ENCODE assay signal across 8 mouse cellular contexts in the genomic region with DNA sequence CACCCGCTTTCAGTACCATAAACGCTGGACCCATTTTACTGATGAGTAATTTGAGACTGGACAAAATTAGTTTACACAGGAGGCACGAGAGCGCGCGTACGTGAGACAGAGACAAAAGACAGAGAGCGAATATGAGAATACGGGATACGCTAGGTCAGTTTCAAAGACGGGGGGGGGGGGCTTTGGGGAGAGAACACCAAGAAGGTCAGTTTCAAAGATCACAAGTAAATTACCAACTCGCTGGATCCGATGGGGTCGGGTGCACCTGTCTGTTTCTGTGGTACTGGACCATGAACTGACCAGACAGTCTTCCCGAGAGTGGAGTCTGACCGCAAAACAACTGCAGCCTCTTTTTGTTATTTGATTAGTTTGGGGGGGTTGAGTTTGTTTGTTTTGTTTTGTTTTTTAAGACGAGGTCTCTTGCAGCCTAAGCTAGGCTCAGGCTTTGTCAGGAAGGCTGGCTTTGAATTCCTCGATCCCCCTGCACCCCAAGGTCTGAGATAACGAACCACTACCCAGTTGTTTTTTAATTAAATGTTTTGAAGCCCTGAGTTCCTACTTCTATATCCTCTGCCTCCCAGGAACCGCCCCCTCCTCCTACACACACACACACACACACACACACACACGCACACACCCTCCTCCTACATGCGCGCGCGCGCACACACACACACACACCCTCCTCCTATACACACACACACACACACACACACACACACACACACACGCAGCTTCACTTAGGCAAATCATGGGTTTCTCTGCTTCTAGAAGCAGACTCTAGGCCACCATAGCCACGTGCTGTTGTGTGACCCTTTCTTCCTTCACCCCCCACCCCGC. TPM values are rescaled to one million over a fixed set of nuclear protein-coding genes. Genes with fewer than 3 reads are reported as not detected.
DNase-seq lines count a peak whose midpoint lies in the region; ATAC-seq and TF ChIP-seq lines count a peak whose summit lies in the region.

No protein-coding gene starts in this region.

- intact Hi-C loops in heart, adult 2 months (cut with DNase I) = loop anchor here (1.0 to 5.0 kb wide), 4 partner anchors 59 to 141 kb away; a partner anchor contains a TSS

- peak overlapping the region; percentile 93 for H3K4me2 ChIP-seq in liver, embryonic 16.5 days (ENCODE audit: low read depth, low read length)

- H3K27ac ChIP-seq in heart, adult 2 months = peak overlapping the region; percentile 95
- H3K27ac ChIP-seq in liver, embryonic 16.5 days (ENCODE audit: low read length) = peak overlapping the region; percentile 82
- peak overlapping the region; percentile 85 for H3K27ac ChIP-seq in thymus, adult 2 months (ENCODE audit: control insufficient read depth, insufficient read depth, low read length)

- TF ChIP-seq EP300 in heart, adult 2 months (IDR thresholded peaks at IDR 0.05; ENCODE audit: insufficient read depth, low read depth, low read length) = peak; percentile 57; the same call in 1 of the 2 replicates

- H3K36me3 ChIP-seq in heart, adult 2 months (ENCODE audit: control insufficient read depth, insufficient read depth, low read length) = no peaks in the 10 kb centered on the region
- H3K36me3 ChIP-seq in liver, embryonic 16.5 days (ENCODE audit: control insufficient read depth, insufficient read depth) = no peaks in the 10 kb centered on the region
- no peaks in the 10 kb centered on the region for H3K36me3 ChIP-seq in thymus, adult 2 months (ENCODE audit: control insufficient read depth, insufficient read depth, low read length)

- H3K27me3 ChIP-seq in heart, adult 2 months (ENCODE audit: control insufficient read depth, insufficient read depth, low read length) = no peaks in the 10 kb centered on the region
- no peaks in the 10 kb centered on the region for H3K27me3 ChIP-seq in liver, embryonic 16.5 days (ENCODE audit: control insufficient read depth, insufficient read depth, low read depth, low read length)
- H3K27me3 ChIP-seq in thymus, adult 2 months (ENCODE audit: control insufficient read depth, insufficient read depth, low read length) = no peaks in the 10 kb centered on the region

- H3K4me1 ChIP-seq in heart, adult 2 months (ENCODE audit: control insufficient read depth, insufficient read depth, low read length) = peaks cover 13% of the 10 kb centered on the region
- H3K4me1 ChIP-seq in liver, embryonic 16.5 days (ENCODE audit: control insufficient read depth, low read depth, low read length) = peaks cover 41% of the 10 kb centered on the region
- H3K4me1 ChIP-seq in thymus, adult 2 months (replicated peaks; ENCODE audit: control insufficient read depth, insufficient read depth, low read length) = peaks cover 24% of the 10 kb centered on the region

- peak; percentile 41; the same call in 1 of the 2 replicates for TF ChIP-seq POLR2A in heart, adult 2 months (IDR thresholded peaks at IDR 0.05; ENCODE audit: insufficient read depth, low read depth, low read length)
- TF ChIP-seq POLR2A in thymus, adult 2 months (IDR thresholded peaks at IDR 0.05; ENCODE audit: control insufficient read depth, extremely low read depth, insufficient read depth, low read length, poor library complexity) = no peak

- WGBS in heart, adult 2 months = 4% methylated on average over 29 of the region's 29 CpGs
- whole genome bisulfite sequencing in liver, embryonic 16.5 days (ENCODE audit: insufficient replicate concordance) = under 1% methylated on average over 29 of the region's 29 CpGs
- under 1% methylated on average over 27 of the region's 29 CpGs for WGBS in thymus, adult 2 months

- H3K9me3 ChIP-seq in liver, embryonic 16.5 days (replicated peaks; ENCODE audit: control insufficient read depth, low read length) = no peaks in the 10 kb centered on the region

- no peak for TF ChIP-seq CTCF in heart, adult 2 months (IDR thresholded peaks at IDR 0.05)
- TF ChIP-seq CTCF in thymus, adult 2 months (IDR thresholded peaks at IDR 0.05; ENCODE audit: borderline replicate concordance, control insufficient read depth, extremely low read depth, insufficient read depth, low read length, poor library complexity) = no peak

- peak; percentile 46 for DNase-seq in urinary bladder, postnatal 25 days (ENCODE audit: low spot score)
- no peak for DNase-seq in urinary bladder, postnatal 10 days (ENCODE audit: low spot score)
- DNase-seq in cerebellum, postnatal 14 days = peak; percentile 66 to 76
- peak; percentile 73 to 74 for DNase-seq in heart, adult 2 months
- peak; percentile 51 for DNase-seq in kidney, adult 18-20 months
- peak; percentile 81 for DNase-seq in neural tube, embryonic 10.5 days (ENCODE audit: extremely low spot score, low spot score)
- peak; percentile 73 for DNase-seq in thymus, adult 2 months

- ATAC-seq in liver, embryonic 16.5 days (ENCODE audit: low read depth) = peak; percentile 54

- H3K4me3 ChIP-seq in heart, adult 2 months = peak overlapping the region; percentile 85
- peak overlapping the region; percentile 64 for H3K4me3 ChIP-seq in liver, embryonic 16.5 days (ENCODE audit: low read depth, low read length)
- peak overlapping the region; percentile 75 for H3K4me3 ChIP-seq in thymus, adult 2 months (ENCODE audit: control insufficient read depth, insufficient read depth, low read length)

- H3K79me2 ChIP-seq in heart, adult 2 months (replicated peaks; ENCODE audit: control insufficient read depth, insufficient read depth, low read length) = no peaks in the 10 kb centered on the region

- H3K9ac ChIP-seq in heart, adult 2 months (ENCODE audit: low read depth, low read length) = peak overlapping the region; percentile 94
- H3K9ac ChIP-seq in liver, embryonic 16.5 days (ENCODE audit: low read depth, low read length) = peak overlapping the region; percentile 68

RNA-seq across cellular contexts. Expression of a gene that starts 15.0 kb away (rescaled TPM):
- total RNA-seq in heart, adult 2 months (2021) = not detected
- 0.12 and 0.18 TPM in 2 replicates for polyA plus RNA-seq in heart, adult 2 months (2012; rRNA removed)
- not detected in 2 replicates for polyA plus RNA-seq in liver, embryonic 16.5 days (2015; fragmentation: Nextera tagmentation; extraction: Ambion mirVana)
- polyA plus RNA-seq in thymus, adult 2 months (2012; rRNA removed) = 0.74 and 1.2 TPM in 2 replicates

RNA-seq across cellular contexts. Expression of a gene that starts 15.1 kb away (rescaled TPM):
- not detected for total RNA-seq in heart, adult 2 months (2021)
- not detected in 2 replicates for polyA plus RNA-seq in heart, adult 2 months (2012; rRNA removed)
- polyA plus RNA-seq in liver, embryonic 16.5 days (2015; fragmentation: Nextera tagmentation; extraction: Ambion mirVana) = not detected in 2 replicates
- polyA plus RNA-seq in thymus, adult 2 months (2012; rRNA removed) = 0.44 and 0.64 TPM in 2 replicates
